In the genomic region with DNA sequence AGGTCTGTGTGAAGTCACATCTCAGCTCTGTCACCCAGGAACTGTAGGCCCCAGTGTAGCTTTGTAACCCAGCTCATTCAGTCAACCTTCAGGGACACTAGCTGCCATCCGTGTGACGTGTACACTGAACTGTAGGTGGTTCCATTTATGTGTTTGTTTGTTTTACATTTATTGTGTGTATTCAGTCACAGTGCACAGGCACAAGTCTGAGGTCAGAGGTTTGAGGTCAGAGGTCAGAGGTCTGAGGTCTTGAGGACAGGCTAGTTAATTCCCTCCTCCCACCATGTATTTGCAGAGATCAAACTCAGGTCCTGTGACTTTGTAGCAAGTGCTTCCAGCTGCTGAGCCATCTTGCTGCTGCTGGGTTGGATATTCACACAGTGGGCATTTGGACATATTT, we compare ENCODE assay signal across 24 mouse cellular contexts. TPM values are rescaled to one million over a fixed set of nuclear protein-coding genes. Genes with fewer than 3 reads are reported as not detected.
"Had no signal": no experiment of that assay in that cellular context is flagged by ENCODE, and none has a peak within 500 bp of the region (broad histone marks: within the 10 kb centered on the region; RNA-seq: fewer than 3 reads in every experiment).

No protein-coding gene starts in this region.

- H3K9me3 ChIP-seq: lung, embryonic 15.5 days; megakaryocyte, embryonic 14.5 days; midbrain, embryonic 10.5 days; midbrain, embryonic 13.5 days; midbrain, embryonic 15.5 days; neural tube, embryonic 12.5 days; stomach, embryonic 15.5 days had no signal

- DNase-seq: lung, adult 2 months; lung, postnatal 14 days; lung, postnatal 36 days; right cerebral cortex, postnatal 14 days; thymus, adult 2 months; thymus, postnatal 25 days; thymus, postnatal 4 days had no signal

- H3K4me2 ChIP-seq: lung, embryonic 15.5 days; midbrain, embryonic 13.5 days; midbrain, embryonic 15.5 days; neural tube, embryonic 12.5 days; stomach, embryonic 15.5 days had no signal

- H3K4me1 ChIP-seq: lung, embryonic 15.5 days; megakaryocyte, embryonic 14.5 days; midbrain, embryonic 10.5 days; midbrain, embryonic 13.5 days; midbrain, embryonic 15.5 days; neural tube, embryonic 12.5 days; stomach, embryonic 15.5 days had no signal

- H3K4me3 ChIP-seq: lung, embryonic 15.5 days; megakaryocyte, embryonic 14.5 days; midbrain, embryonic 10.5 days; midbrain, embryonic 13.5 days; midbrain, embryonic 15.5 days; neural tube, embryonic 12.5 days; stomach, embryonic 15.5 days had no signal

- H3K9ac ChIP-seq: liver, embryonic 14.5 days; lung, embryonic 15.5 days; midbrain, embryonic 13.5 days; midbrain, embryonic 15.5 days; neural tube, embryonic 12.5 days; stomach, embryonic 15.5 days had no signal

- ATAC-seq: lung, postnatal 0 days; midbrain, embryonic 13.5 days; midbrain, embryonic 15.5 days had no signal

- H3K27me3 ChIP-seq: lung, embryonic 15.5 days; megakaryocyte, embryonic 14.5 days; midbrain, embryonic 13.5 days; midbrain, embryonic 15.5 days; neural tube, embryonic 12.5 days; stomach, embryonic 15.5 days had no signal

- H3K27ac ChIP-seq: liver, embryonic 14.5 days; lung, embryonic 15.5 days; macrophage; midbrain, embryonic 10.5 days; midbrain, embryonic 13.5 days; midbrain, embryonic 15.5 days; neural tube, embryonic 12.5 days; stomach, embryonic 15.5 days; stomach, postnatal 0 days had no signal

RNA-seq across cellular contexts. Expression of gene Ccdc169, which starts 4.3 kb away (rescaled TPM):
- total RNA-seq: megakaryocyte progenitor cell, adult 5-6 weeks; monocyte, adult 5-6 weeks; neutrophil, adult 5-6 weeks had no signal
- polyA plus RNA-seq: liver, embryonic 14.5 days; liver, embryonic 16.5 days; lung, adult 2 months; lung, embryonic 15.5 days; lung, postnatal 0 days; neural tube, embryonic 12.5 days; spleen, adult 2 months; thymus, adult 2 months had no signal

RNA-seq across cellular contexts. Expression of gene Sohlh2, which starts 40.4 kb away (rescaled TPM):
- total RNA-seq: megakaryocyte progenitor cell, adult 5-6 weeks; midbrain, postnatal 0 days; monocyte, adult 5-6 weeks; neutrophil, adult 5-6 weeks had no signal
- polyA plus RNA-seq: liver, embryonic 14.5 days; liver, embryonic 16.5 days; lung, adult 2 months; lung, postnatal 0 days; macrophage; midbrain, embryonic 10.5 days; midbrain, embryonic 13.5 days; midbrain, postnatal 0 days; neural tube, embryonic 12.5 days; spleen, adult 2 months; stomach, embryonic 15.5 days; stomach, postnatal 0 days had no signal
